ENCODE assay signal across 1 mouse cellular context in genomic region chr8:105636963-105637510, GRCm38 (mm10).
A peak's percentile ranks its signal among the peaks of the same experiment; 100 is the strongest.
TF ChIP-seq lines count a peak whose summit lies in the region.

Agrp (minus strand) TSS chr8:105637393.

TF ChIP-seq in MEL, 35 proteins besides CTCF, POLR2A, EP300 and RAD21 (continued from another document):
- TF ChIP-seq UBTF (IDR thresholded peaks at IDR 0.05; ENCODE audit: borderline replicate concordance, insufficient read depth, low read depth, low read length) (peak; percentile 24; the same call in 1 of the 2 replicates), ZKSCAN1 (IDR thresholded peaks at IDR 0.05; ENCODE audit: low read depth, low read length) (no peak)
